Mouse (Mus musculus) CH12.LX (cell line): ENCODE results near the gene Cyp39a1. TPM values are rescaled to one million over a fixed set of nuclear protein-coding genes. Genes with fewer than 3 reads are reported as not detected.

ENCODE experiments used
- DNase-seq: peaks from one replicate; pipeline ENCODE4 v3.0.0-alpha.2; 2013; ENCODE audit errors: extremely low read depth
- H3K27ac ChIP-seq: 2 replicates; pipeline ENCODE4 v1.5.1; 2012; ENCODE audit warnings: low read depth, mild to moderate bottlenecking, control low read depth, moderate library complexity; ENCODE audit not compliant: insufficient read depth
- H3K27me3 ChIP-seq: replicated peaks from 2 replicates; pipeline ENCODE3; 2012; ENCODE audit warnings: inconsistent platforms
- H3K36me3 ChIP-seq, 2 experiments: replicated peaks in 1 of 2; 2 replicates each; pipeline versions ENCODE3 to v1.6.1; 2012; ENCODE audit warnings: inconsistent platforms in 1 of 2, low read length in 1 of 2, mild to moderate bottlenecking in 1 of 2, mixed read lengths in 1 of 2, moderate library complexity in 1 of 2; ENCODE audit not compliant: control insufficient read depth in 1 of 2, insufficient read depth in 1 of 2
- H3K4me1 ChIP-seq, 2 experiments: 2 replicates each; pipeline ENCODE4 v1.6.1; 2012; ENCODE audit warnings: inconsistent platforms in 1 of 2, moderate library complexity in 1 of 2; ENCODE audit not compliant: insufficient read depth in 2 of 2, control insufficient read depth in 1 of 2
- H3K4me2 ChIP-seq: 2 replicates; pipeline ENCODE4 v1.6.1; 2012; ENCODE audit warnings: low read depth, mild to moderate bottlenecking, control low read depth; ENCODE audit not compliant: poor library complexity, insufficient read depth, severe bottlenecking
- H3K4me3 ChIP-seq, 3 experiments: fragments of 150-350 bp in 1 of 3; sonication (generic) in 1 of 3; replicated peaks in 1 of 3; 2 replicates each; pipeline versions ENCODE3 to v1.5.1; 2011 to 2012; ENCODE audit warnings: low read depth in 2 of 3, low read length in 2 of 3, mild to moderate bottlenecking in 2 of 3, moderate library complexity in 2 of 3, control low read depth in 1 of 3, improper control_type of control experiment in 1 of 3, inconsistent platforms in 1 of 3, mixed read lengths in 1 of 3; ENCODE audit not compliant: poor library complexity in 1 of 3
- H3K79me2 ChIP-seq: replicated peaks from 2 replicates; pipeline ENCODE4 v1.6.1; 2012; ENCODE audit warnings: mild to moderate bottlenecking, moderate library complexity; ENCODE audit not compliant: control insufficient read depth, poor library complexity, insufficient read depth, severe bottlenecking; ENCODE audit errors: extremely low read depth
- H3K9ac ChIP-seq: 2 replicates; pipeline ENCODE4 v1.6.1; 2012; ENCODE audit warnings: low read depth, mild to moderate bottlenecking, control low read depth, moderate library complexity; ENCODE audit not compliant: insufficient read depth
- H3K9me3 ChIP-seq: replicated peaks from 2 replicates; pipeline ENCODE3; 2012; ENCODE audit warnings: low read length, inconsistent platforms, mixed read lengths
- BHLHE40 ChIP-seq: IDR thresholded peaks from 2 replicates; pipeline ENCODE4 v1.6.1; 2011; ENCODE audit warnings: mild to moderate bottlenecking, low read depth, low read length, improper control_type of control experiment
- CTCF ChIP-seq, 2 experiments: IDR thresholded peaks in 1 of 2; conservative IDR thresholded peaks in 1 of 2; 2 replicates each; pipeline ENCODE4 v1.5.1; 2011 to 2012; ENCODE audit warnings: low read depth in 2 of 2, low read length in 2 of 2, improper control_type of control experiment in 1 of 2, inconsistent platforms in 1 of 2, mild to moderate bottlenecking in 1 of 2, moderate library complexity in 1 of 2
- ELF1 ChIP-seq: IDR thresholded peaks from 2 replicates; pipeline ENCODE4 v1.6.1; 2014; ENCODE audit warnings: low read depth, mild to moderate bottlenecking, inconsistent platforms, low read length, improper control_type of control experiment
- EP300 ChIP-seq: IDR thresholded peaks from 2 replicates; pipeline ENCODE4 v1.6.1; 2011; ENCODE audit warnings: low read length, improper control_type of control experiment
- KAT2A ChIP-seq: IDR thresholded peaks from 2 replicates; pipeline ENCODE4 v1.6.1; 2012; ENCODE audit warnings: low read length, improper control_type of control experiment, inconsistent platforms; ENCODE audit not compliant: insufficient replicate concordance
- MAFK ChIP-seq: IDR thresholded peaks from 2 replicates; pipeline ENCODE4 v1.6.1; 2011; ENCODE audit warnings: low read length, improper control_type of control experiment; ENCODE audit not compliant: insufficient replicate concordance
- MEF2A ChIP-seq: IDR thresholded peaks from 2 replicates; pipeline ENCODE4 v1.6.1; 2014; ENCODE audit warnings: low read depth, mild to moderate bottlenecking, inconsistent platforms, low read length, improper control_type of control experiment, borderline replicate concordance
- MYC ChIP-seq: IDR thresholded peaks from 2 replicates; pipeline ENCODE4 v1.6.1; 2011; ENCODE audit warnings: low read depth, mild to moderate bottlenecking, improper control_type of control experiment, low read length
- NRF1 ChIP-seq: IDR thresholded peaks from 2 replicates; pipeline ENCODE4 v1.6.1; 2014; ENCODE audit warnings: low read depth, mild to moderate bottlenecking, inconsistent platforms, low read length, improper control_type of control experiment, moderate library complexity
- POLR2A ChIP-seq: IDR thresholded peaks from 2 replicates; pipeline ENCODE4 v1.6.1; 2011; ENCODE audit warnings: low read depth, mild to moderate bottlenecking, improper control_type of control experiment, low read length
- POLR2AphosphoS2 ChIP-seq: IDR thresholded peaks from 2 replicates; pipeline ENCODE4 v1.6.1; 2011; ENCODE audit warnings: low read depth, low read length, improper control_type of control experiment
- SIN3A ChIP-seq: IDR thresholded peaks from 2 replicates; pipeline ENCODE4 v1.6.1; 2012; ENCODE audit warnings: low read length, improper control_type of control experiment, inconsistent platforms
- SMC3 ChIP-seq: IDR thresholded peaks from 2 replicates; pipeline ENCODE4 v1.6.1; 2011; ENCODE audit warnings: low read depth, low read length, improper control_type of control experiment
- UBTF ChIP-seq: IDR thresholded peaks from 2 replicates; pipeline ENCODE4 v1.6.1; 2012; ENCODE audit warnings: low read depth, mild to moderate bottlenecking, inconsistent platforms, low read length, improper control_type of control experiment, moderate library complexity
- USF1 ChIP-seq: IDR thresholded peaks from 2 replicates; pipeline ENCODE4 v1.6.1; 2014; ENCODE audit warnings: low read depth, mild to moderate bottlenecking, inconsistent platforms, low read length, improper control_type of control experiment
- ZC3H11A ChIP-seq: IDR thresholded peaks from 2 replicates; pipeline ENCODE4 v1.6.1; 2012; ENCODE audit warnings: low read depth, mild to moderate bottlenecking, inconsistent platforms, low read length, improper control_type of control experiment
- ZKSCAN1 ChIP-seq: IDR thresholded peaks from 2 replicates; pipeline ENCODE4 v1.6.1; 2012; ENCODE audit warnings: low read depth, inconsistent platforms, low read length, improper control_type of control experiment, borderline replicate concordance
- dilution Hi-C: fragments of 300-500 bp; cut with MboI; formaldehyde crosslinking; loops from 2 replicates; pipeline ENCODE4 v1.14.3; 2020; ENCODE audit warnings: low sequenced_read_pairs; ENCODE audit not compliant: extremely low pct_unique_long_range_greater_than_20kb, extremely low pct_ligation_motif_present
- in situ Hi-C: fragments of 300-500 bp; cut with MboI; formaldehyde crosslinking; loops from 3 replicates; pipeline ENCODE4 v1.14.3; 2019; ENCODE audit warnings: low sequenced_read_pairs, low pct_ligation_motif_present, low pct_unique_long_range_greater_than_20kb, mixed read lengths
- polyA plus RNA-seq: library from polyadenylated mRNA; unstranded; fragments of >175 nt; gene quantifications from 2 replicates; pipeline ENCODE4 v1.2.1, GENCODE M21; 2012; ENCODE audit warnings: low read depth; ENCODE audit not compliant: insufficient read length
- total RNA-seq, 2 experiments: library from RNA; depleted of rRNA; stranded (reverse); fragments of 300-350 nt in 1 of 2; fragments of >200 nt in 1 of 2; gene quantifications; 2 replicates each; pipeline ENCODE4 v1.2.3; 2012 to 2014

Gene Cyp39a1
- total and polyA plus RNA-seq, 3 experiments, result 0.04 to 0.43 (median 0.16) TPM

DNA sequence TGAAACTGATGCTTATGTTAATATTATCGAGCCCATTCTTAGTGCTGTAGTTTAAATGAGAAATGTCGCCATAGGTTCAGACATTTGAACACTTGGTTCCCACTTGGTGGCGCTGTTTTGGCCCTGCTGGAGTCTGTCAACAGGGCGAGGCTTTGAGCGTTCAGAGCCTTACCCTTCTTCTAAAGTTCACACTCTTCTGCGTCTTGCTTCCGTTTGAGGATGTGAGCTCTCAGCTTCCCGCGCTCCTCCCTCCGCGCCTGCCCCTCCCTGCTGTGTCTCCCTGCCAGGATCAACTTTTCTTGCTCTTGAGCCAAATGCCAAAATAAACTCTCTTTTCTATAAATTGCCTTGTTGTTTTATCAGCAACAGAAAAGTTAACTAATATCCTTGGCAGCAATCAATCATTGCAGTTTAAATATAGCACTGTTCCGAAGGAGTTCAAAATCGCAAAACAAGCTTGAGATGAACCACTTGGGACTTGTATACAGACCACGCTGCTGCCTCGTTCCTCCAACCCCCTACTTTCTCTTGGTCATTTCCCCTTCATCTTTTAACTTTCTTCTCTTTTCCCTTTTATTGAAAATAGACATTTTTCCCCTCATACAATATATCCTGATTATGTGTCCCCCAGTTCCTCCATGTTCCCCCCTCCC lies 91.5 kb downstream of the Cyp39a1 start:
- no peaks in the 10 kb centered on the region for H3K36me3 ChIP-seq
- TF ChIP-seq KAT2A, result no peak
- no peak for TF ChIP-seq UBTF
- TF ChIP-seq SIN3A, result no peak
- TF ChIP-seq, all 38 proteins: peak for 0
- Histone ChIP-seq H3K79me2 (no peaks in the 10 kb centered on the region), H3K9me3 (peaks cover 22% of the 10 kb centered on the region), H3K4me2 (no peak overlapping the region), H3K27ac (no peak overlapping the region), H3K9ac (no peak overlapping the region), H3K27me3 (no peaks in the 10 kb centered on the region), H3K4me3 (no peak overlapping the region), H3K4me1 (no peaks in the 10 kb centered on the region)
- DNase-seq, result no peak
- in situ Hi-C loops, result no loop called here
- dilution Hi-C loops, result no loop called here

DNA sequence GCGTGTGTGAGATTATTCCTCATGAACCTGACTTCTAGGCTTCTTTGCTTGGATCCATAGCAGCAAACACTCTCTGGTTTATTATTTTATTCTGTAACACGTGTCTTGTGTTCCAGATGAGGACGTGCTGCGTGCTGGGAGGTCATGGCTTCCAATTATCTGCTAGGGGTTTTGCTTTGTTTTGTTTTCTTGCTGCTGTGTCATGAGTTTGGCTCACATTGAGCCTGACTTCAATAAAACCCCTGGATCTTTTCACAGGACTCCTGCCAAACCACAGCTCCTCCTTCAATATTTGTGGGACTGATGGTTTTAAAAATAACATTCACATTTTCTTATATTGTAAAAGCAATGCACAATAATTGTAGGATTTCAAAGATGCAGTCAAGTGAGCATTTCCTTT lies 117.3 kb downstream of the Cyp39a1 start:
- H3K79me2 ChIP-seq, result no peaks in the 10 kb centered on the region
- no peaks in the 10 kb centered on the region for H3K36me3 ChIP-seq
- no peak overlapping the region for H3K27ac ChIP-seq
- dilution Hi-C loops (no loop called here), in situ Hi-C loops (no loop called here)
- H3K4me2 ChIP-seq, result no peak overlapping the region
- H3K27me3 ChIP-seq, result no peaks in the 10 kb centered on the region
- H3K4me1 ChIP-seq, result no peaks in the 10 kb centered on the region
- no peak overlapping the region for H3K9ac ChIP-seq
- no peak for DNase-seq
- no peak for TF ChIP-seq POLR2AphosphoS2
- no peak for TF ChIP-seq EP300
- no peak for TF ChIP-seq POLR2A
- no peak for TF ChIP-seq ZKSCAN1
- no peak for TF ChIP-seq MEF2A
- no peak for TF ChIP-seq USF1
- TF ChIP-seq SMC3, result no peak
- TF ChIP-seq MAFK, result no peak
- TF ChIP-seq BHLHE40, result no peak
- no peak for TF ChIP-seq ELF1
- no peak for TF ChIP-seq ZC3H11A
- TF ChIP-seq MYC, result no peak
- no peak for TF ChIP-seq CTCF (conservative IDR thresholded peaks at IDR 0.05 in 1 of 2, IDR thresholded peaks at IDR 0.05 in 1 of 2; ENCODE audit: low read depth in 2 of 2, low read length in 2 of 2)
- no peak for TF ChIP-seq NRF1
- no peak overlapping the region for H3K4me3 ChIP-seq
- peaks cover 24% of the 10 kb centered on the region for H3K9me3 ChIP-seq
